Mouse (Mus musculus) heart, embryonic 14.5 days (tissue): ENCODE measurements around the gene Fos. TPM values are rescaled to one million over a fixed set of nuclear protein-coding genes. Genes with fewer than 3 reads are reported as not detected.

Experiments used
- ATAC-seq: fragments of 200-750 bp; cut with Nextera tagmentation; 2 replicates; pipeline ENCODE4 v1.8.0; 2017; ENCODE audit warnings: low read depth, moderate TSS enrichment; ENCODE audit not compliant: insufficient number of reproducible peaks, insufficient read depth, low FRiP score
- H3K27ac ChIP-seq, 2 experiments: fragments of 200-500 bp in 1 of 2; fragments of 300-500 bp in 1 of 2; sonication (generic) in 1 of 2; replicated peaks in 1 of 2; 2 replicates each; pipeline ENCODE4 v1.5.1; 2012 to 2014; ENCODE audit warnings: low read depth in 2 of 2, low read length in 2 of 2, control low read depth in 1 of 2, mild to moderate bottlenecking in 1 of 2, mixed read lengths in 1 of 2; ENCODE audit not compliant: control insufficient read depth in 1 of 2, insufficient read depth in 1 of 2
- H3K27me3 ChIP-seq: fragments of 300-500 bp; sonication (generic); 2 replicates; pipeline ENCODE4 v1.6.1; 2014; ENCODE audit warnings: mild to moderate bottlenecking, low read length, control low read depth; ENCODE audit not compliant: control insufficient read depth, insufficient read depth
- H3K36me3 ChIP-seq: fragments of 300-500 bp; sonication (generic); 2 replicates; pipeline ENCODE4 v1.6.1; 2014; ENCODE audit warnings: mild to moderate bottlenecking, control low read depth, low read length, mixed read lengths; ENCODE audit not compliant: control insufficient read depth, insufficient read depth
- H3K4me1 ChIP-seq, 2 experiments: fragments of 200-500 bp in 1 of 2; fragments of 300-500 bp in 1 of 2; sonication (generic) in 1 of 2; 2 replicates each; pipeline ENCODE4 v1.6.1; 2012 to 2014; ENCODE audit warnings: low read length in 2 of 2, control low read depth in 1 of 2, mixed read lengths in 1 of 2; ENCODE audit not compliant: control insufficient read depth in 2 of 2, insufficient read depth in 2 of 2
- H3K4me2 ChIP-seq: fragments of 300-500 bp; sonication (generic); 2 replicates; pipeline ENCODE4 v1.6.1; 2014; ENCODE audit warnings: mild to moderate bottlenecking, low read length
- H3K4me3 ChIP-seq, 2 experiments: fragments of 200-500 bp in 1 of 2; fragments of 300-500 bp in 1 of 2; sonication (generic) in 1 of 2; 2 replicates each; pipeline ENCODE4 v1.5.1; 2012 to 2014; ENCODE audit warnings: low read length in 2 of 2, mild to moderate bottlenecking in 2 of 2, control low read depth in 1 of 2, low read depth in 1 of 2, moderate library complexity in 1 of 2; ENCODE audit not compliant: control insufficient read depth in 1 of 2, insufficient read depth in 1 of 2
- H3K9ac ChIP-seq: fragments of 300-500 bp; sonication (generic); 2 replicates; pipeline ENCODE4 v1.6.1; 2014; ENCODE audit warnings: mild to moderate bottlenecking, low read length
- H3K9me3 ChIP-seq: fragments of 300-500 bp; sonication (generic); 2 replicates; pipeline ENCODE4 v1.6.1; 2016; ENCODE audit warnings: low read length, control low read depth; ENCODE audit not compliant: control insufficient read depth
- WGBS: fragments of 180-500 bp; shearing (Covaris S2); extraction: QIAGEN DNeasy Blood & Tissue Kit; methylation state at CpG from one replicate; pipeline ENCODE4 v1.1.7; 2014; 5-methylcytosine and 5-hydroxymethylcytosine counted together
- polyA plus RNA-seq: library from polyadenylated mRNA; unstranded; fragments of >200 nt; fragmentation: Nextera tagmentation; extraction: Ambion mirVana; gene quantifications from 2 replicates; pipeline ENCODE4 v1.2.1, GENCODE M21; 2014

The Fos gene
- polyA plus RNA-seq, 1 experiment from 2014 or later: 3.8 TPM

DNA sequence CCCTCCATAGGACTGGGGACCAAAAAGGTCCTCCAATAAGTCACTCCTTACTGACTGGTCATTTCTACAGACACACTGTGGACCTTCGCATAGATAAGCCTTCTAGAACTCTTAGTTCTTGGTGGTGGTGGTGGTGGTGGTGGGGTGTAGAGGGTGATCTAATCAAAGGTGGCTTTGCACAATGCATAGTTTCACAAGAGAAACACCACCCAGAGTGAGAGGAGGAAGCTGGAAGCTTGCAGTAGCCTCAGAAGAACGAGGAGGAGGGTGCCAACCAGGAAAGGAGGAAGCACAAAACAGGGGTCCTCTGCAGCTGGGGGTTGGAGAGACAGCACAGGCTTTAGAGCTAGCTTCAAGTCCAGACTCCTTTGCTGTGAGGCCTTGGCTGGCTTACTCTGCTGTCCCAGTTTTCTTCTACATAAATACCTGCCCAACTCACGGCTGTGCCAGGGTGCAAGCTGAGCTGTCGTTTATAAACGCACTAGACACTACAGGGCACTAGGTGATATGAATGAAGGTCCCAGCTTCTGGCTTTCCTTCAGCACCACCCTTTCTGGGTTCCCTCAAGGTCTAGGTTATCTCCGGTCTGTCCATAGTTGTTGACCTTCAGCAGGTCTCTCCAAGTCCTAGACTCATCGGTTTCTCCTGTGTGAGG, 15.7 kb downstream of the Fos start:
- H3K9ac ChIP-seq: no peak overlapping the region
- H3K4me2 ChIP-seq: no peak overlapping the region
- H3K4me3 ChIP-seq: no peak overlapping the region
- no peaks in the 10 kb centered on the region for H3K9me3 ChIP-seq
- WGBS: 56% methylated on average over 7 of the region's 7 CpGs
- ATAC-seq: no peak
- peaks cover 10 to 17% of the 10 kb centered on the region in 2 experiments; a peak in 3 of 4 replicates for H3K4me1 ChIP-seq
- H3K36me3 ChIP-seq: no peaks in the 10 kb centered on the region
- no peak overlapping the region for H3K27ac ChIP-seq
- no peaks in the 10 kb centered on the region for H3K27me3 ChIP-seq

DNA sequence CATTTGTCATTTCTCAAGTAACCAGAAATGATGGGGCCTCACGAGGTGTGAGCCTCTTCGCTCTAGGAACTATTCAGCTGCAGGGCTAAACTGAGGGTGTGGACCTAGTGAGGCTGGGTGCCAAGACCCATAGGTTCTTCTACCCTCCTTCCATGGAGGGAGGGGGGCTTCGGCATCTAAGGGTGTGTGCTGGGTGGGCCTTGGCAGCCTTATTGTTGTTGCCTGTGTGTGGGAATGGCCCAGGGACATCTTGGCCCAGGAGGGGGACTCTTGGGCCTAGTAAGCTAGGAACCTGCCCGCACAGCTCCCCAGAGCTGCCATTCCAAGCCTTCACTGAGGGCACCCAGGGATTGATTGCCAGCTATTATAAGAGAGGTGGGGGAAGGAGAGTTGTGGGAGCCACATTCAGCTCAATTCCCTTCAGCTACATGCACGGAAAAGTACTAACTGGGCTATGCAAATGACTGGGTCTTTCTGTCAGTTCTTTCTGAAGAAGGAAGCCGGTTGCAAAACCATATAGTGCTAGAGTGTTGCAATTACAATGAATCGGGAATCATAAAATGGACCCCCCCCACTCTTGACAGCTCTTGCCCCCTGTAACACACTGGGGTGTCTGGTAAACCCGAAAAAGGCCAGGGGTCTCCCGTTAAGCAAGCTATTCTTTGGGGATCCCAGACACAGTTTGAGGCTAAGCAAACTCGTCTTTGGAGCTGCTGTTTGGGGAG, 16.6 kb downstream of the Fos start:
- Histone ChIP-seq H3K4me3 (no peak overlapping the region), H3K27me3 (no peaks in the 10 kb centered on the region)

DNA sequence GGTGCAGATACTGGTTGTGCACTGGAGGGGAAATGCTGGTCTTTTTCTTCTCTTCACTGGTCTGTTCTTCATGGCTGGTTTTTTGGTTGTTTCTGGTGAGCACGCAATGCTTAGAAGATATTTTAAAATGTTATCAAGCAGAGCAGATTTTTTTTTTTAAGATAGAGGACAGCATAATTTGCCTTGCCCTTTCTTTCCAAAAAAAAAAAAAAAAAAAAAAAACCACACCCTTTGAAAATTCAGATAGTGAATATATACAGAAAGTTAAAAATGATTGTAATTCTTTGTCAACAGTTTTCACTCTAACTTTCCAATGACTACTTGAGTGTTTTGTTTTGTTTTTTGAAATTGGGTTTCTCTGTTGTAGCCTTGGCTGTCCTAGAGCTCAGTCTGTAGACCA, 17.3 kb downstream of the Fos start:
- Histone ChIP-seq H3K4me3 (no peak overlapping the region), H3K27me3 (no peaks in the 10 kb centered on the region), H3K27ac (no peak overlapping the region), H3K4me2 (no peak overlapping the region), H3K9me3 (no peaks in the 10 kb centered on the region), H3K4me1 (peaks cover 6 to 9% of the 10 kb centered on the region in 2 experiments; a peak in 3 of 4 replicates), H3K36me3 (no peaks in the 10 kb centered on the region), H3K9ac (no peak overlapping the region)
- no peak for ATAC-seq
- 82% methylated on average over 1 of the region's 1 CpGs for WGBS

More for the DNA sequence above, 16.6 kb downstream of the Fos start:
- H3K27ac ChIP-seq: no peak overlapping the region
- H3K9me3 ChIP-seq: no peaks in the 10 kb centered on the region
- ATAC-seq: no peak
- H3K4me2 ChIP-seq: no peak overlapping the region
- no peak overlapping the region for H3K9ac ChIP-seq
- H3K36me3 ChIP-seq: no peaks in the 10 kb centered on the region
- H3K4me1 ChIP-seq: peaks cover 9 to 14% of the 10 kb centered on the region in 2 experiments; a peak in 3 of 4 replicates
- 73% methylated on average over 10 of the region's 10 CpGs for WGBS

DNA sequence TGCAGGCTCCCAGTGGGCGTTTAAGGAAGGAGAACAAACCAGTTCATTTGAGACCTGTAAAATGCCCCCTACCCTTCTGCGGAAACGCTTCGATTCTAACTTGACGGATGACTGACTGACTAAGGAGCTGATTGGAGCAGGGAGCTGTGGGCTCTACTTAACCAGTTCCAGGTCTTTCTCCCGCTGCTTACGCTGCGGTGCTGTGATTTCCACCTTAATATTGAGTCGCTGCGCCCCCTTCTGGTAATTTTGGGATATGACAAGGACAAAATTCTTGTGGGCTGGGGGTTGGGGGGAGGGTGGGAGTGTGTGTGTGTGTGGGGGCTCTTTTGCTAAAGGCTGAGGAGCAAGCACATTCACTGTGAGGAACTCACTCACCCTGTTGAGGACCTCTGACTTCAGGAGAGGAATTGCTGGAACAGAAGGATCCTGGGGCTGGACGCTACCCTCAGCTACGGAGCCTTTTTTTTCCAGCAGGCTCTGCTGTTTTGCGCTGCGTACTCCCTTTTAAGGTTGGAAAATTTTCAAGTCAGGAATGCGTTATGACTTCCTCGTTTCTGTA, 18.5 kb downstream of the Fos start:
- no peak overlapping the region for H3K9ac ChIP-seq
- no peak overlapping the region for H3K27ac ChIP-seq
- 23% methylated on average over 16 of the region's 16 CpGs for WGBS
- ATAC-seq: peak; percentile 33; the same call in 1 of the 2 replicates
- H3K9me3 ChIP-seq: no peaks in the 10 kb centered on the region
- no peaks in the 10 kb centered on the region for H3K36me3 ChIP-seq
- peaks cover 5 to 6% of the 10 kb centered on the region in 2 experiments; a peak in 3 of 4 replicates for H3K4me1 ChIP-seq
- peak overlapping the region; percentile 46 for H3K4me2 ChIP-seq
- H3K4me3 ChIP-seq: 0 out of 4 replicates have a peak overlapping the region, but pooled peaks of 1 of the 2 experiments have one; percentile 10
- H3K27me3 ChIP-seq: no peaks in the 10 kb centered on the region

DNA sequence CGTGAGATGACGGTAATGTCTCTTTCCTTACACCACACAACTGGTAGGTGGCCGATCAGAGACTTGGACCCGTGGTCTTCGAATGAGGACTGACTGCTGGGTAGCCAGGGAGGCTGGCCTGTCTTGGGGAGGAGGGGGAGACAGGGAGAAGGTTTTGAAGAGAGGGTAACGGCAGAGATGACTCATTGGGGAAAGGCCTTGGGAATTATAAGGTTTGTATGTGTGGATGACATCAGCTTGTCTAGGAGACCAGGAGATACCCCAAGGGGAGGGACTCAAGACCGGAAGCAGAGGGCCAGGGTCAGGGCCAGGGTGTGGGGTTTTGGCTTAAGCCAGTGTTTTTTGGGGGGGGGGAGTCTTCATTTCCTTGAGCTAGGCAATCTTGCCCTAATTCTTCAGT, 22.6 kb downstream of the Fos start:
- no peak for ATAC-seq
- no peak overlapping the region for H3K27ac ChIP-seq
- no peak overlapping the region for H3K9ac ChIP-seq
- H3K4me1 ChIP-seq: peaks cover 7 to 8% of the 10 kb centered on the region in 2 experiments; a peak in 2 of 4 replicates
- H3K36me3 ChIP-seq: no peaks in the 10 kb centered on the region
- H3K9me3 ChIP-seq: 0 out of 2 replicates have a peak, but pooled peaks cover 1% of the 10 kb centered on the region
- H3K4me3 ChIP-seq: no peak overlapping the region
- 65% methylated on average over 7 of the region's 7 CpGs for WGBS
- no peaks in the 10 kb centered on the region for H3K27me3 ChIP-seq
- H3K4me2 ChIP-seq: no peak overlapping the region

DNA sequence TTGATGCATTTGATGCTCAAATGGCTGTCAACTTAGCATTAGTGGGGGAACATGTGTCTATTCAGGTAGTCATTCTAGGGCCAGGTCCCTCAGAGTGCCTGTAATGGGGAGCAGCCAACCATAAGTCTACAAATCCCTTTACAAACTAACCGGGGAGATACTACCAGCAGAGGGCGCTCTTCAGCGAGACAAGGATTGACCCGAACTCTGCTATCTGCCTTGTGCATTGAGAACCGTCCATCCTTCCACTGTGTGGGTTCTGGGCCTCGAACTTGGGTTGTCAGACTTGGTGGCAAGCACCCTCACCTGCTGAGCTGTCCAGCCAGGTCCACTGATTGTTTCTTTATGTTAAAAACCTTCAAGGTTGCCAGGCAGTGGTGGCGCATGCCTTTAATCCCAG, 23.1 kb downstream of the Fos start:
- ATAC-seq: peak; percentile 36; the same call in 1 of the 2 replicates
- H3K27ac ChIP-seq: no peak overlapping the region
- peaks cover 7 to 8% of the 10 kb centered on the region in 2 experiments; a peak in 2 of 4 replicates for H3K4me1 ChIP-seq
- H3K27me3 ChIP-seq: no peaks in the 10 kb centered on the region
- no peak overlapping the region for H3K4me2 ChIP-seq
- WGBS: 21% methylated on average over 7 of the region's 7 CpGs
- H3K36me3 ChIP-seq: no peaks in the 10 kb centered on the region
- no peak overlapping the region for H3K4me3 ChIP-seq
- 0 out of 2 replicates have a peak, but pooled peaks cover 6% of the 10 kb centered on the region for H3K9me3 ChIP-seq
- H3K9ac ChIP-seq: no peak overlapping the region

DNA sequence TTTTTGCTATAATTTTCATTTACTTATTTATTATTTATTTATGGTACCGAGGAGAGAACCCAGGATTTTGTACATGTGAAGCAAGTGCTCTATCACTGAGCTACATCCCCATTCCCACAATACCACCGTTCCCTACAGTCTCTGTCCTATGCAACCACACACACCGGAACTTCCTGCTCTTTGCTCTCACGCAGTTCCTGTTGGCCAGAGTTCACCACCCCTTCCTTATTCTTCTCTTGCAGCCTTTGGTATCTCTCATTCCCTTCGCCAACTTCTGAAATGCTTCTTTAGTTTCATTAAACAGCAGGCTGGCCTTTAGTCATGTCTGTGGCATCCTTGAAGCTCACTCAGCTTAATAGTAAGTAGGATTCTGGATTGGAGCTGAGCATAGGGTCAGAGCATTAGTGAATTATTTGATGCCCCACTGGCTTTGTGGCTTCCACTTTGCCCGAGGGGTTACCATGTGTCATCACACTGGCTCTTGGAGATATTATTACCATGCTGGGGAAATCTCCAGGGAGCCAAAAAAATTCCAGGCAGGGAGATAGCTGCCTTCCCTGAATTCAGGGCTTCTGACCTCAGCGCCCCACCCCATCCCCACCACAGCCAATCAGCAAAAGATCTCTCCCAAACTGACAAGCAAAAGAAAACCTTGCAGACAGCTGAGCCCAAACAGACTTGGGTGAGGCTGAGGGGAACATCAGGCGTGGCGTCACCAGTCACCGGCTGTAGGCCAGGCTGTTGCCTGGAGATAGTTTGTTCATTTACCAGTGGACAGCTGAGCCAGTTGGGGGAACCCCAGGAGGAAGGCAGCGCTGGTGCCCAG, 23.8 kb downstream of the Fos start:
- H3K4me1 ChIP-seq: peaks cover 6 to 7% of the 10 kb centered on the region in 2 experiments; a peak in 2 of 4 replicates
- no peak for ATAC-seq
- WGBS: 47% methylated on average over 11 of the region's 11 CpGs
- no peak overlapping the region for H3K4me2 ChIP-seq
- H3K4me3 ChIP-seq: no peak overlapping the region
- peaks cover 12% of the 10 kb centered on the region; the same call in 1 of the 2 replicates for H3K9me3 ChIP-seq
- no peaks in the 10 kb centered on the region for H3K27me3 ChIP-seq
- no peaks in the 10 kb centered on the region for H3K36me3 ChIP-seq
- H3K9ac ChIP-seq: no peak overlapping the region
- H3K27ac ChIP-seq: peak overlapping the region in 1 of 2 experiments; percentile 27; a peak in 1 of 4 replicates
